Mouse (Mus musculus) bone marrow, adult 2 months (tissue): Measurements from ENCODE around the gene Sox5.

Source experiments
- CTCF ChIP-seq: fragments of 200-500 bp; IDR thresholded peaks from 2 replicates; pipeline ENCODE4 v1.5.1; 2011; ENCODE audit warnings: low read length, control low read depth; ENCODE audit not compliant: control insufficient read depth, insufficient read depth
- POLR2A ChIP-seq: fragments of 200-500 bp; IDR thresholded peaks from 2 replicates; pipeline ENCODE4 v1.6.1; 2011; ENCODE audit warnings: low read depth, mild to moderate bottlenecking, control low read depth, low read length, borderline replicate concordance; ENCODE audit not compliant: control insufficient read depth

- TF ChIP-seq CTCF (no peak), POLR2A (no peak)
Measured at GRCm38 (mm10) chr6:143844701-143844970, 937.1 kb downstream of the Sox5 start.
